Mouse (Mus musculus) small intestine, adult 2 months (tissue): Measurements from ENCODE around the gene Entr1. TPM values are rescaled to one million over a fixed set of nuclear protein-coding genes. Genes with fewer than 3 reads are reported as not detected.

Experiments used
- H3K27ac ChIP-seq: fragments of 200-500 bp; 2 replicates; pipeline ENCODE4 v1.5.1; 2012; ENCODE audit warnings: low read depth, low read length, control low read depth, inconsistent platforms; ENCODE audit not compliant: insufficient read depth
- H3K27me3 ChIP-seq: fragments of 200-500 bp; 2 replicates; pipeline ENCODE4 v1.6.1; 2012; ENCODE audit warnings: mild to moderate bottlenecking, moderate library complexity, low read length, inconsistent platforms; ENCODE audit not compliant: control insufficient read depth, insufficient read depth
- H3K36me3 ChIP-seq: fragments of 200-500 bp; 2 replicates; pipeline ENCODE4 v1.6.1; 2012; ENCODE audit warnings: mild to moderate bottlenecking, low read length, control low read depth, inconsistent platforms; ENCODE audit not compliant: control insufficient read depth, insufficient read depth
- H3K4me1 ChIP-seq: fragments of 200-500 bp; 2 replicates; pipeline ENCODE4 v1.6.1; 2012; ENCODE audit warnings: low read length, inconsistent platforms, mixed read lengths; ENCODE audit not compliant: control insufficient read depth, insufficient read depth, insufficient read length
- H3K4me3 ChIP-seq: fragments of 200-500 bp; 2 replicates; pipeline ENCODE4 v1.5.1; 2012; ENCODE audit warnings: low read depth, mild to moderate bottlenecking, control low read depth, inconsistent platforms, low read length, moderate library complexity
- CTCF ChIP-seq: fragments of 200-500 bp; IDR thresholded peaks from 2 replicates; pipeline ENCODE4 v1.5.1; 2012; ENCODE audit warnings: low read depth, mild to moderate bottlenecking, control low read depth, inconsistent platforms, low read length, moderate library complexity, mixed read lengths; ENCODE audit not compliant: insufficient replicate concordance, insufficient read length; ENCODE audit errors: extremely low read depth
- POLR2A ChIP-seq: fragments of 200-500 bp; IDR thresholded peaks from 2 replicates; pipeline ENCODE4 v1.6.1; 2012; ENCODE audit warnings: low read depth, mild to moderate bottlenecking, control low read depth, inconsistent platforms, low read length, moderate library complexity
- WGBS: fragments of 180-500 bp; shearing (Covaris S2); methylation state at CpG from one replicate; pipeline ENCODE4 v1.1.7; 2018; 5-methylcytosine and 5-hydroxymethylcytosine counted together
- polyA plus RNA-seq: library from polyadenylated mRNA; depleted of rRNA; stranded (reverse); fragments of >200 nt; gene quantifications from 2 replicates; pipeline ENCODE4 v1.2.3, GENCODE M21; 2012

Entr1 gene
- polyA plus RNA-seq, 1 experiment, result 60.0 TPM

- Histone ChIP-seq H3K27ac (no peak overlapping the region), H3K4me3 (no peak overlapping the region), H3K4me1 (peaks cover 16% of the 10 kb centered on the region), H3K27me3 (no peaks in the 10 kb centered on the region), H3K36me3 (no peaks in the 10 kb centered on the region)
- TF ChIP-seq CTCF, result no peak
- no peak for TF ChIP-seq POLR2A
- 73% methylated on average over 7 of the region's 7 CpGs for WGBS
Measured at GRCm38 (mm10) chr2:26356678-26357077, 32.4 kb downstream of the Entr1 start.

DNA sequence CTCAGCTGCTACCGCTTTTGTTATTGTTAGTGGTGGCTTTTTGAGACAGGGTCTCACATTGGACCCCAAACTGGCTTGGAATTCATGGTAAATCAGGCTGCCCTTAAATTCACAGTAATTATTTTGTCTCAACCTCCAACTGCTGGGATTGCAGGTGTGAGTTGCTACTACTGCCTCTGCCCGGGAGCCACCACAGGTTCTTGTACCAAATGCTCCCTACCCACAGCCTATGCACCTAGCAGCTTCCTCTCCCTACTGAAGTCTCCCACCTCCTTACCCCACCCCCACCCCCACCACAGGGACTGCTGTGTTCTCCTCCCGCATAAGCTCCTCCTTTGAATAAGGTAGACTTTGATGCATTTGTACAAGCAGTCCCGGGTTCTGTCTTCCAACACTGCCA is 32.9 kb downstream of the Entr1 start:
- H3K27ac ChIP-seq, result no peak overlapping the region
- 84% methylated on average over 4 of the region's 4 CpGs for WGBS
- TF ChIP-seq POLR2A, result no peak
- TF ChIP-seq CTCF, result no peak

DNA sequence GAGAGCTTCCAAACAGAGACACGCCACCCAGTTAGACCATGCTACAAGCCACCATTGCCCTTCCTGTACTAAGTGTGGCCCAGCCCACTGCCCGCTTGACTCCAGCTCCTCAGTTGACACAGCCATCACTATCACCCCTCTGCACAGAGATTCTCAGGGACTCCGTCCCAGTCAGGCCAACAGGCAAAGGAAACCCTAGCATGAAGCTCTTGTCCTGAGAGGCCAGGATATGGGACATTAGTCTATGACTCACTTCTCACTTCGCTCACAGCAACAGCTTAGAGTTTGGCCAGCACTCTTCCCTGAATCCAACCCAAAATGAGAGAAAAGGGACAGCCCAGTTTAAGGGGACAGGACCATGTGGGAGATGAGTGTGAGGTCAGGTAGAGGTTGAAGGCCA is 34.7 kb downstream of the Entr1 start:
- peaks cover 18% of the 10 kb centered on the region for H3K4me1 ChIP-seq
- WGBS, result 88% methylated on average over 4 of the region's 4 CpGs
- no peaks in the 10 kb centered on the region for H3K36me3 ChIP-seq
- H3K27me3 ChIP-seq, result no peaks in the 10 kb centered on the region
- no peak overlapping the region for H3K4me3 ChIP-seq
- TF ChIP-seq CTCF (no peak), POLR2A (no peak)
- no peak overlapping the region for H3K27ac ChIP-seq

More for the DNA sequence above, 32.9 kb downstream of the Entr1 start:
- Histone ChIP-seq H3K4me3 (no peak overlapping the region), H3K36me3 (no peaks in the 10 kb centered on the region), H3K4me1 (peaks cover 18% of the 10 kb centered on the region), H3K27me3 (no peaks in the 10 kb centered on the region)

DNA sequence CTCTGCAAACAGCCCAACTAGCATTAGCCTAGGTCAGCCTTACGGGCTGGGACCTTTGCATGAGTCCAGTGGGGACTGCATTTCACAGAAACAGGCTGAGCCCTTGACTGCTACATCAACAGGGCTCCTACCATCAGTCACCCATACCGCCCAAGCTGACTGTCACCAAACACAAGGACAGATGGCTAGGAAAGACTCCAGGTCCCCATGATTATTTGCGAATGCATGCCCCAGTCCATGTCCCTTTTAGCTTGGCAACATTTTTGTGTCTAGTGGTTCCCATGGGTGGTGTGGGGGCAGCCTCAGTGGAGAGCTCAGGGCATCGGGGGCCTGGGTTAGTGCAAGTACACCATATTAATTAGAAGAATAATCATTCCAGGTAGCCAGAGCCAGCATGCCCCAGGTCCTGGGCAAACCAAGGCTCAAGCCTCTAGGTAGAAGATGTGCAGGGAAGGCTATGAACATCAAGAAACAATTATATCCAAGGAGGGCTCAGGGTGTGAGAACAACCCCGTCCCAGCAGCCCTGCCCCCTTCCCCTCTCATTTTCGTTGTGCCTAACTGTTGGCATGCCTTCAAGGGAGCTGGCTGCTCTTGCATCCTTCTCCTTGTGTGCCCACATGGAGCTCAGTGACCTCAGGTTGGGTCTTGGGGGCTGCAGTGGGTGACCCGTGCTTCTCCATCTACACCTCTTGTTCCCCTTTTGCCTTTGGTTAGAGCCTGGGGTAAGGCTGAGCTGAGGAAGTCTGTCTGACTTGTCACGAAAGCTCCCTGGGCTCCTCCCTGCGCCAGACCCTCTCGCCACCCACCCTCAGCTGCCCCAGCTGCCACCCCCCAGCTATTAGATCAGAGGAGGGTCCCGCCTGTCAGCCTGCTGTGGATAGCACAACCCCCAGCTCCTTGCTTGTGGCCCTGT is 35.8 kb downstream of the Entr1 start:
- no peak for TF ChIP-seq CTCF
- no peak for TF ChIP-seq POLR2A
- H3K4me1 ChIP-seq, result peaks cover 13% of the 10 kb centered on the region
- no peak overlapping the region for H3K27ac ChIP-seq
- 88% methylated on average over 11 of the region's 11 CpGs for WGBS
- no peaks in the 10 kb centered on the region; the same call in 1 of the 2 replicates for H3K36me3 ChIP-seq
- no peaks in the 10 kb centered on the region for H3K27me3 ChIP-seq
- peak overlapping the region; percentile 91; the same call in 1 of the 2 replicates for H3K4me3 ChIP-seq

DNA sequence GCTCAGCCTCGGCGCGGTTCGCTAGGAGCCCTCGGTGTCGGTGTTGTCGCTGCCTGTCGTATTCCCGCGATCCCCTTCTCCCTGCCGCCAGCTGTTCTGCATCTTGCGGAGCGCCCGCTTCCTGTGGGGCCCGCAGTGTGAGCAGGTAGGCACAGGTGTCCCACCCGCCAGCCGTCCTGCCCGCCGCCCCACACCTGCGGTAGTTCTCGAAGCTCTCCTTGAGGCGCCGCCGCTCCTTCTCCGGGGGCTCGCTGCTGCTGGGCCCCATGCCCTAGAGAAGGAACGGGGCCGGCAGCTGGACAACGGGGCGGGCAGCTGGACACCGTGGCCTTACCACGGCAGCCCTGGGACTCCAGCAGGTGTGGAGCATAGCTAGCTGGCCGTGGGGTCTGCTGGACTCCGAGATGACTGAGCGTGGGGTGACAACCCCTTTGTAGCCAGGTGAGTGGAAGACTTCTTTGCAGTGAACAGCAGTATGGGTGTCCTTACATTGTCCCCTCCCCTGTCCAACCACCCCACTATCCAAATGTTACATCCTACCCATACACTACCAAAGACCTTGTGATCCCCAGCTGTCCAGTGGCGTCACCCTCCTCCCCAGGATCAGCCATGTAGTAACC is 36.7 kb downstream of the Entr1 start:
- peaks cover 14% of the 10 kb centered on the region for H3K4me1 ChIP-seq
- peak overlapping the region; percentile 91 for H3K4me3 ChIP-seq
- no peaks in the 10 kb centered on the region for H3K27me3 ChIP-seq
- 3% methylated on average over 36 of the region's 36 CpGs for WGBS
- no peak overlapping the region for H3K27ac ChIP-seq
- no peaks in the 10 kb centered on the region; the same call in none of the 2 replicates for H3K36me3 ChIP-seq
- TF ChIP-seq CTCF (no peak), POLR2A (no peak)

DNA sequence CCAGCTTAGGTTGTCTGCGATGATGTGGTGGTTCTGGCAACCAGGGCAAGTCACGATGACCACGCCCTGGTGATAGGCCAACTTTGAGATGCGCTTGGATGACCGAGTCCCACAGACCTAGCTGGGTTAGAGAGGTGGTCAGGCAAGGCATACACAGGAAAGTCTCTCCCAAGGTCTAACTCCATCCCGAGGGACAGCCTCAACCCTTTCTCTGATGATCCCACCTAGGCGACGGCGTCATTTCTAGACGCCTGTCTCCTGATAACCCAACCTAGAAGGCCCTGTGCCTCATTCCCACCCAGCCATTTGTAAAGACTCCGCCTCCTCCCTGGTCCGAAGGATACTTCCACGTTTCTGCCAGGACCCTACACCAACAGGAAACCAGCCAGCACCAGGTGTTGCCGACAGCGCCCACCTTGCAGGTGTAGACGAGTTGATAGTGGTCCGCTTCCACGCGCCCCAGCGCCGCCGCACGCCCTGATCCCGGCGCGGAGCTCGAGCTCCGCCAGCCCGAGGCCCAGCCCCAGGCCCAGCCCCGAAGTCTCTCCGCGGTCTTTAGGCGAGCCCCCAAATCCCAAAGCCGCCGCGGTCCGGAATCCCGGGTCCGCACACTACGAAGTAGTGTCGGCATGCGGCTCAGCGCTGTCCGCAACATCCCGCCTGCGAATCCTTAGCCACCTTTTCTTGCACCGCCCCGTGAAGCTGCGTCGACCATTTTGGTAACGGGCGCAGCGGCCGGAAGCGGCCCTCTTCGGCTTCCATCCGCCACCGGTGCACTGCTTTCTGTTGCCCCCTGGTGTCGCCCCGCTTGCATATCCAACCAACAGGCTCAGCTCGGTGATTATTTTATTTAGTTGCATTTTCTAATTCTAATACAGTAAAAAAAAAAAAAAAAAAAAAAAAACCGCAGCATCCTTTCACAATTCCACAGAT is 37.5 kb downstream of the Entr1 start, which contains the start of gene Dnlz:
Dnlz (minus strand) TSS at position 753 of the 933 bp plus-strand sequence.
- no peaks in the 10 kb centered on the region for H3K27me3 ChIP-seq
- H3K27ac ChIP-seq, result peak within 1 kb of the TSS; percentile 50
- under 1% methylated on average over 62 of the region's 62 CpGs for WGBS
- H3K4me3 ChIP-seq, result peak within 1 kb of the TSS; percentile 91
- peaks cover 21% of the 10 kb centered on the region for H3K4me1 ChIP-seq
- no peaks in the 10 kb centered on the region; the same call in none of the 2 replicates for H3K36me3 ChIP-seq
- TF ChIP-seq CTCF (peak; percentile 70), POLR2A (peak; percentile 50)
